Mouse (Mus musculus): ENCODE data around the gene Pmp22.

DNA sequence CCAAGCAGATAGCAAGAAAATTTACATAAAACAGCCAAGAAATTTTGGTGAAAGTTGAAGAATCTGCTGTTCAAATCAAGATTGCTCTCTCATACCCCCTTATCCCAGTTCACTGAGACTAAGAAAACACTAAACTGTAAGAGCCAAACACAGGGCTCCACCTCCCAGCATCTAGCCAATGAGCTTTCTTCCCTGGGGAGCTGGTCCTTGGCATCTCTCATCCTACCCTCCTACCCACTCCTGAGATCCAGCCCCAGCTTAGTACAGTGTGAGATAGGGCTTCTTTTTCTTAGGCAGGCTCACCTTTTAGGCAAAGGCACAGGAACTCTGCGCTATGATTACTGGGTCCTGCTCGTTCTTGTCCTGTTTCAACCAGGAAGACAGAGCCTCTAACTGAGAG is 34.0 kb downstream of the Pmp22 start:
- no peak for TF ChIP-seq CTCF (IDR thresholded peaks at IDR 0.05; ENCODE audit: low read depth)
- TF ChIP-seq EP300 (optimal IDR thresholded peaks at IDR 0.05): no peak

Measured in stomach, postnatal 0 days (tissue).